Mouse (Mus musculus): Measurements from ENCODE around the gene Ndufs5. TPM values are rescaled to one million over a fixed set of nuclear protein-coding genes. Genes with fewer than 3 reads are reported as not detected.

The Ndufs5 gene
- total and polyA plus RNA-seq, 3 experiments: 155 to 230 TPM; not detected in 1

DNA sequence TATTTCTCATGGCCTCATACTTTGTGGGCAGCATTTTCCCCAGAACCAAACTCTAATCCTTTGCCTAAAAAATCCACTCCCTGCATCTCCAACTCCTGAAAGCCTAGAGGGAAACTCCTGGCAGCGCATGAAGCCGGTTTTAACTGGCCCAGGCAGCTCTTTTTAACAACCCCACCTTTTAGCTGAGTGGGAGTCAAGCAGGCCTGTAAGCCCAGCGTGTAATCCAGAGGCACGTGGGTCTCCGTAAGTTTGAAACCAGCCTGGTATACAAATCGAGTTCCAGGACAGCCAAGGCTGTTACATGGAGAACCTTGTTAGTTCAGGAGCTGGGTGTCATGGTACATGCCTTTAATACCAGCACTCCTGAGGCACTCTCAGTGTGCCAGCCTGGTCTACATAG is 48.3 kb downstream of the Ndufs5 start:
- Histone ChIP-seq H3K36me3 (ENCODE audit: control insufficient read depth in 1 of 2, insufficient read depth in 2 of 2, low read length in 2 of 2) (peaks cover 0 to 15% of the 10 kb centered on the region in 2 experiments; a peak in 2 of 4 replicates), H3K79me2 (ENCODE audit: control insufficient read depth, insufficient read depth, low read length, poor library complexity) (no peaks in the 10 kb centered on the region), H3K4me3 (ENCODE audit: control insufficient read depth in 1 of 2, insufficient read depth in 1 of 2, low read depth in 2 of 2, low read length in 2 of 2) (no peak overlapping the region), H3K9me3 (replicated peaks; ENCODE audit: insufficient read depth, low read length) (no peaks in the 10 kb centered on the region), H3K4me1 (ENCODE audit: control insufficient read depth in 1 of 2, insufficient read depth in 2 of 2, low read length in 2 of 2) (peaks cover 3 to 10% of the 10 kb centered on the region in 2 experiments; a peak in 3 of 4 replicates), H3K27ac (ENCODE audit: control insufficient read depth, low read depth, low read length) (no peak overlapping the region), H3K9ac (ENCODE audit: control insufficient read depth, low read depth, low read length, poor library complexity, severe bottlenecking) (no peak overlapping the region), H3K27me3 (ENCODE audit: control insufficient read depth in 1 of 2, insufficient read depth in 2 of 2, low read length in 2 of 2) (peaks cover 0 to 1% of the 10 kb centered on the region in 2 experiments; a peak in 1 of 4 replicates)
- TF ChIP-seq NRF1 (IDR thresholded peaks at IDR 0.05; ENCODE audit: insufficient read depth, low read depth, low read length, poor library complexity, severe bottlenecking) (no peak), MYB (IDR thresholded peaks at IDR 0.05; ENCODE audit: low read depth, low read length) (no peak), POLR2A (IDR thresholded peaks at IDR 0.05; ENCODE audit: control insufficient read depth in 1 of 2, insufficient read depth in 1 of 2, low read depth in 1 of 2, low read length in 2 of 2, poor library complexity in 1 of 2) (no peak), MAX (IDR thresholded peaks at IDR 0.05; ENCODE audit: low read length) (no peak), ELF1 (IDR thresholded peaks at IDR 0.05; ENCODE audit: low read depth, low read length) (no peak), POLR2AphosphoS5 (IDR thresholded peaks at IDR 0.05; ENCODE audit: borderline replicate concordance, low read depth, low read length) (no peak), ZNF384 (IDR thresholded peaks at IDR 0.05; ENCODE audit: low read depth, low read length) (no peak), GATA1 (IDR thresholded peaks at IDR 0.05; ENCODE audit: low read depth, low read length) (no peak), MXI1 (IDR thresholded peaks at IDR 0.05; ENCODE audit: low read depth, low read length) (no peak), ZMIZ1 (IDR thresholded peaks at IDR 0.05; ENCODE audit: low read depth, low read length) (no peak)
- no peak for DNase-seq (ENCODE audit: low read depth, low spot score)

DNA sequence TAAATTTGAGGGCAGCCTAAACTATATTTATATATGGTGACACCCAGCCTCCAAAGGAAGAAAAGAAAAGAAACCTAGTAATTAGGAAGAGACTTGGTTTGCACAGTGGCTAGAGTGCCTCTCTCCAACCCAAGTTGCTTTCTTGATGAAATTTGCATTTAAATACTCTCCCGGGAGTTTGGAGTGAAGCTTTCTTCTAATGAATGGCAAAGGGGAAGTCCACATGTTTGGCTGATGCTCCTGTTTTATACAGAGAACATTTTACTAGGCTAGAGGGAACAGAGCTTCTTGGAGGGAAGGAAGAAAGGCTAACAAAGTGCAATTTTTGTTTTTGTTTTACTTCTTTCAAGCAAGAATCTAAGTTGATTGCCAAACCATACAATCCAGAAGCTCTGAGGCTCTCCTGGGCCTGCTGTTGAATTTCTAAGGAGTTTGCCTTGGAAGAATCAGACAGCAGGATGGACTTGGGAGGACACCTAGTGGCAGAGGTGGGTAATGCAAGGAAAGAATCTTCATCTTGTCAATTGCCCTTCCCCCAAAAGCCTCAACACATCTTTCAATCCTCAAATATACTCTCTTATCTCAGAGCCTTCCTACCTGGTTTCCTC is 50.6 kb downstream of the Ndufs5 start:
- Histone ChIP-seq H3K4me3 (ENCODE audit: control insufficient read depth in 1 of 2, insufficient read depth in 1 of 2, low read depth in 2 of 2, low read length in 2 of 2) (no peak overlapping the region), H3K79me2 (ENCODE audit: control insufficient read depth, insufficient read depth, low read length, poor library complexity) (no peaks in the 10 kb centered on the region), H3K27me3 (ENCODE audit: control insufficient read depth in 1 of 2, insufficient read depth in 2 of 2, low read length in 2 of 2) (no peaks in the 10 kb centered on the region), H3K27ac (ENCODE audit: control insufficient read depth, low read depth, low read length) (no peak overlapping the region), H3K9ac (ENCODE audit: control insufficient read depth, low read depth, low read length, poor library complexity, severe bottlenecking) (no peak overlapping the region), H3K36me3 (ENCODE audit: control insufficient read depth in 1 of 2, insufficient read depth in 2 of 2, low read length in 2 of 2) (peaks cover 0 to 17% of the 10 kb centered on the region in 2 experiments; a peak in 2 of 4 replicates), H3K9me3 (replicated peaks; ENCODE audit: insufficient read depth, low read length) (no peaks in the 10 kb centered on the region), H3K4me1 (ENCODE audit: control insufficient read depth in 1 of 2, insufficient read depth in 2 of 2, low read length in 2 of 2) (peaks cover 3 to 17% of the 10 kb centered on the region in 2 experiments; a peak in 3 of 4 replicates)
- peak; percentile 80 for DNase-seq (ENCODE audit: low read depth, low spot score)
- no peak for TF ChIP-seq NRF1 (IDR thresholded peaks at IDR 0.05; ENCODE audit: insufficient read depth, low read depth, low read length, poor library complexity, severe bottlenecking)
- no peak for TF ChIP-seq CHD1 (IDR thresholded peaks at IDR 0.05; ENCODE audit: low read depth, low read length)
- no peak for TF ChIP-seq POLR2AphosphoS5 (IDR thresholded peaks at IDR 0.05; ENCODE audit: borderline replicate concordance, low read depth, low read length)
- TF ChIP-seq EP300 (IDR thresholded peaks at IDR 0.05; ENCODE audit: low read depth in 1 of 2, low read length in 2 of 2): no peak
- no peak for TF ChIP-seq RCOR1 (IDR thresholded peaks at IDR 0.05; ENCODE audit: low read depth, low read length)
- no peak for TF ChIP-seq E2F4 (IDR thresholded peaks at IDR 0.05; ENCODE audit: borderline replicate concordance, low read depth, low read length)
- peak; percentile 71 to 97 (median 97) for TF ChIP-seq CTCF (IDR thresholded peaks at IDR 0.05 in 2 of 3, conservative IDR thresholded peaks at IDR 0.05 in 1 of 3; ENCODE audit: control insufficient read depth in 1 of 3, insufficient read depth in 1 of 3, low read depth in 2 of 3, low read length in 3 of 3, poor library complexity in 1 of 3, severe bottlenecking in 1 of 3)
- no peak for TF ChIP-seq TCF12 (IDR thresholded peaks at IDR 0.05; ENCODE audit: low read depth, low read length)
- no peak for TF ChIP-seq MAZ (IDR thresholded peaks at IDR 0.05; ENCODE audit: low read depth, low read length)
- no peak for TF ChIP-seq HCFC1 (IDR thresholded peaks at IDR 0.05; ENCODE audit: low read depth, low read length)
- no peak for TF ChIP-seq TBP (IDR thresholded peaks at IDR 0.05; ENCODE audit: low read depth, low read length)
- TF ChIP-seq MXI1 (IDR thresholded peaks at IDR 0.05; ENCODE audit: low read depth, low read length): no peak
- TF ChIP-seq UBTF (IDR thresholded peaks at IDR 0.05; ENCODE audit: borderline replicate concordance, insufficient read depth, low read depth, low read length): no peak
- no peak for TF ChIP-seq USF1 (IDR thresholded peaks at IDR 0.05; ENCODE audit: low read depth, low read length)
- TF ChIP-seq POLR2AphosphoS2 (IDR thresholded peaks at IDR 0.05; ENCODE audit: low read length): no peak
- TF ChIP-seq MYB (IDR thresholded peaks at IDR 0.05; ENCODE audit: low read depth, low read length): no peak
- no peak for TF ChIP-seq USF2 (IDR thresholded peaks at IDR 0.05; ENCODE audit: borderline replicate concordance in 1 of 2, insufficient read depth in 1 of 2, low read depth in 1 of 2, low read length in 2 of 2)
- peak; percentile 88 for TF ChIP-seq SMC3 (IDR thresholded peaks at IDR 0.05; ENCODE audit: low read depth, low read length)
- TF ChIP-seq BHLHE40 (IDR thresholded peaks at IDR 0.05; ENCODE audit: borderline replicate concordance, low read depth, low read length): 0 out of 2 replicates have a peak, but pooled peaks have one; percentile 19
- 0 out of 2 replicates have a peak, but pooled peaks have one; percentile 19 for TF ChIP-seq MYC (IDR thresholded peaks at IDR 0.05; ENCODE audit: low read depth, low read length)
- no peak for TF ChIP-seq MAFK (IDR thresholded peaks at IDR 0.05; ENCODE audit: borderline replicate concordance, low read depth, low read length)
- no peak for TF ChIP-seq NELFE (IDR thresholded peaks at IDR 0.05; ENCODE audit: low read depth, low read length)
- TF ChIP-seq KAT2A (conservative IDR thresholded peaks at IDR 0.05; ENCODE audit: low read depth, low read length): no peak
- TF ChIP-seq MAX (IDR thresholded peaks at IDR 0.05; ENCODE audit: low read length): no peak
- TF ChIP-seq ZC3H11A (IDR thresholded peaks at IDR 0.05; ENCODE audit: low read depth, low read length): peak; percentile 85

Data from MEL (cell line).